Mouse (Mus musculus): ENCODE data around the gene Cstf1.

DNA sequence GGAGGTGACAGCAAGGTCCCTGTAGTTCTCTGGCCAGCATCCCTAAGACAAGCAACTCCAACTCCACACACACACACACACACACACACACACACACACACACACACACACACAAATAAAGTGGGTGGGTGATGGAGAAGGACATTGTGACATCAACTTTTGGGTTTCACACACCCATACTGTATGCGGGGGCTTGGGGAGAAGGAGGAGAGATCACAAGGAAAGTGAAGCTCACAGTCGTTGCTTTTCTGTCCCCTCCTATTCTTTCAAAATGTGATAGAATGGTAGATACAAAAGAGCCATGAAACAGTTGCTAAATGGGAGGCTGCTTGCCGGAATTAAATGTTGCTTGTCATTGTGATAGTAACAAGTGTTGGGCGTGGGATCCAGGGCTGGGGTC is 24.2 kb downstream of the Cstf1 start:
- TF ChIP-seq CTCF (IDR thresholded peaks at IDR 0.05; ENCODE audit: low read depth, low read length) (no peak), POLR2A (IDR thresholded peaks at IDR 0.05; ENCODE audit: extremely low read depth, insufficient read depth, low read length) (no peak)

All from liver, adult 2 months (tissue).